Mouse (Mus musculus) kidney, embryonic 16.5 days (tissue): ENCODE results near the gene Zfp92. TPM values are rescaled to one million over a fixed set of nuclear protein-coding genes. Genes with fewer than 3 reads are reported as not detected.

Experiments used
- ATAC-seq: fragments of 200-750 bp; cut with Nextera tagmentation; 2 replicates; pipeline ENCODE4 v1.8.0; 2017; ENCODE audit warnings: moderate TSS enrichment; ENCODE audit not compliant: low FRiP score, low TSS enrichment
- H3K27ac ChIP-seq: fragments of 300-500 bp; sonication (generic); 2 replicates; pipeline ENCODE4 v1.5.1; 2014; ENCODE audit warnings: low read length
- H3K27me3 ChIP-seq: fragments of 300-500 bp; sonication (generic); 2 replicates; pipeline ENCODE4 v1.6.1; 2014; ENCODE audit warnings: low read length, control low read depth, mixed read lengths; ENCODE audit not compliant: insufficient read depth
- H3K36me3 ChIP-seq: fragments of 300-500 bp; sonication (generic); 2 replicates; pipeline ENCODE4 v1.6.1; 2014; ENCODE audit warnings: low read length, control low read depth, mixed read lengths; ENCODE audit not compliant: insufficient read depth
- H3K4me1 ChIP-seq: fragments of 300-500 bp; sonication (generic); 2 replicates; pipeline ENCODE4 v1.6.1; 2014; ENCODE audit warnings: low read length, control low read depth, mixed read lengths; ENCODE audit not compliant: insufficient read depth
- H3K4me2 ChIP-seq: fragments of 300-500 bp; sonication (generic); replicated peaks from 2 replicates; pipeline ENCODE4 v1.6.1; 2014; ENCODE audit warnings: low read depth, low read length
- H3K4me3 ChIP-seq: fragments of 300-500 bp; sonication (generic); 2 replicates; pipeline ENCODE4 v1.5.1; 2014; ENCODE audit warnings: mild to moderate bottlenecking, low read length
- H3K9ac ChIP-seq: fragments of 300-500 bp; sonication (generic); replicated peaks from 2 replicates; pipeline ENCODE4 v1.6.1; 2014; ENCODE audit warnings: low read length
- H3K9me3 ChIP-seq: fragments of 300-500 bp; sonication (generic); 2 replicates; pipeline ENCODE4 v1.6.1; 2016; ENCODE audit warnings: low read length, control low read depth
- WGBS: fragments of 180-500 bp; shearing (Covaris S2); extraction: QIAGEN DNeasy Blood & Tissue Kit; methylation state at CpG from one replicate; pipeline ENCODE4 v1.1.7; 2014; 5-methylcytosine and 5-hydroxymethylcytosine counted together
- polyA plus RNA-seq: library from polyadenylated mRNA; unstranded; fragments of >200 nt; fragmentation: Nextera tagmentation; extraction: Ambion mirVana; gene quantifications from 2 replicates; pipeline ENCODE4 v1.2.1, GENCODE M21; 2015

Zfp92 gene
- polyA plus RNA-seq, 1 experiment from 2014 or later: not detected

DNA sequence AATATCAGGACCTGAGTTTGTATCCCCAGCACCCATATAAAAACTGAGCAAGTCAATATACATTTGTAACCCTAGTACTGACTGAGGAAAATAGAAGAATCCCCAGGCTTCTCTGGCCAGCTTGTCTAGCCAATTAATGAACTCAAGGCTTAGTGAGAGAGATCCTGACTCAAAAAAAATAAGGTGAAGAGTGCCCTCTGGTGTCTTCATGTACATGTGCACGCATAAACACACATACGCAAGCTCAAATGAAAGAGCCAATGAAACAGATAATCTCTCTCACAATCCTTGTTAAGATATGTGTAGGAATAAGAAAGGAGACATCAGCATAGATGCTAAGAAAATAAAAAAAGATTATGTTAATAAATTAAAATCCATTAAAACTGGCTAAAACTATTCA lies 19.1 kb downstream of the Zfp92 start:
- no peak overlapping the region for H3K9ac ChIP-seq
- H3K4me3 ChIP-seq: no peak overlapping the region
- H3K27me3 ChIP-seq: peaks cover 6% of the 10 kb centered on the region; the same call in 1 of the 2 replicates
- H3K4me2 ChIP-seq: no peak overlapping the region
- no peaks in the 10 kb centered on the region for H3K4me1 ChIP-seq
- H3K9me3 ChIP-seq: no peaks in the 10 kb centered on the region
- H3K27ac ChIP-seq: no peak overlapping the region
- H3K36me3 ChIP-seq: no peaks in the 10 kb centered on the region
- no peak for ATAC-seq
- WGBS: 85% methylated on average over 2 of the region's 2 CpGs

DNA sequence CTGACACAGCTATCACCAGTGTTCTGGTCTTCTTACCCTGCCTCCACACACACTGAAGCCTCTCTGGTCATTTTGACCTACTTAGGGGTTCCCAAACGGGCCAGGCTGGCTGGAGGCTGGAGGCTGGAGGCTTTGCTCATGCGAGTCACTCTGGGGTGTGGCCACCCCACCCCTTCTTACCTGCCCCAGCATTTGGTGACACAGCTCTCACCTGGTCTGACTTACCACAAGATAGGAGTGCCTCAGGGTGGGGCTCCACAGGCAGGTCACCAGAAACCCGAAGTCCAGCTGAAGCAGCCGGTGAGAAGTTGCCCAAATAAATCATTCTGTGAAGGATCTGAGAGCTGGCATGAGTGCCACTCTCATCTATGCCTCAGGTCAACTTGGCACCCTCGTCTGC lies 22.0 kb downstream of the Zfp92 start:
- WGBS: 79% methylated on average over 5 of the region's 5 CpGs
- no peak overlapping the region for H3K9ac ChIP-seq
- no peak for ATAC-seq
- no peaks in the 10 kb centered on the region for H3K4me1 ChIP-seq
- H3K36me3 ChIP-seq: 0 out of 2 replicates have a peak, but pooled peaks cover 4% of the 10 kb centered on the region
- H3K4me2 ChIP-seq: no peak overlapping the region
- H3K9me3 ChIP-seq: no peaks in the 10 kb centered on the region
- no peak overlapping the region for H3K27ac ChIP-seq
- no peak overlapping the region for H3K4me3 ChIP-seq
- H3K27me3 ChIP-seq: 0 out of 2 replicates have a peak, but pooled peaks cover under 1% of the 10 kb centered on the region

DNA sequence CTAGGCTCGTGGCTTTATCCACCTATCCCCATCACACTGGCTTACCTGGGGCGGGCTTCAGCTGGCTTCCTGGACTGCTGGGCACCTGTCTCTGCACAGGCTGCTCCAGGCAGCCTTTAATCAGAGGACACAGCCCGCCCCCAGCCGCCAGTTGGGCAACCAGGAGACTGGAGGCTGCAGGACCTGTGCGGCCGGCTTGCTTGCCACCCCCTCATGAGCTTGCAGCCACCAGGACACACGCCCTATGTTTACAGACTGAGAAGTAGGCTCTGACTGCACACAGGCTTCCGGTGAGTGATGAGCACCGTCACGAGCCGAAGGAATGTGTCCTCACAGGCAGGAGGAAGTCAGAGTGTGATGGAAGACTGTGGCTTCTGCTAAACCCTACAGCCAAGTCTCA lies 24.4 kb downstream of the Zfp92 start, which contains the start of gene Trex2:
TSS of gene Trex2 (minus strand) at position 93 of the 400 bp plus-strand sequence.
- H3K4me1 ChIP-seq: no peaks in the 10 kb centered on the region
- 72% methylated on average over 11 of the region's 11 CpGs for WGBS
- 0 out of 2 replicates have a peak, but pooled peaks cover 4% of the 10 kb centered on the region for H3K36me3 ChIP-seq
- no peak within 1 kb of the TSS for H3K4me3 ChIP-seq
- H3K9me3 ChIP-seq: no peaks in the 10 kb centered on the region
- H3K9ac ChIP-seq: no peak within 1 kb of the TSS
- no peak within 1 kb of the TSS for H3K4me2 ChIP-seq
- H3K27ac ChIP-seq: no peak within 1 kb of the TSS
- 0 out of 2 replicates have a peak, but pooled peaks cover 3% of the 10 kb centered on the region for H3K27me3 ChIP-seq
- no peak for ATAC-seq

DNA sequence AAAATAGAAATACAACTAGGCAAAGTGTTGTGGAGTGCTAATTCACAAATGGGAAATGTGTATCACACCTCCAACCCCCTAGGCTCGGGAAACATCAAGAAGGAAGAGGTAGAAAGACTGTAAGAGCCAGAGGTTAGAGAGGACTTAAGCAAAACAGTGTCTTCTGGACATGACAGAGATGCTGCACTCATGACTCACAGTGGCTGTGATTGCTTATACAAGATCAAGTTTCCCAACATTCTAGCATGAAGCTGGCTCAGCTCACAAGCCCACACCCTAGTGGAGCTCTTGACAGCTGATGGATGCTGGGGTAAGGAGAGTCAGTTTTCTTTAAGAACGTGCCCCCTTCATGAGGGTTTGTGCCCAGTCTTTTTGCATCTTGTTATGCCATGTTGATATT lies 30.5 kb downstream of the Zfp92 start:
- 46% methylated on average over 2 of the region's 2 CpGs for WGBS

DNA sequence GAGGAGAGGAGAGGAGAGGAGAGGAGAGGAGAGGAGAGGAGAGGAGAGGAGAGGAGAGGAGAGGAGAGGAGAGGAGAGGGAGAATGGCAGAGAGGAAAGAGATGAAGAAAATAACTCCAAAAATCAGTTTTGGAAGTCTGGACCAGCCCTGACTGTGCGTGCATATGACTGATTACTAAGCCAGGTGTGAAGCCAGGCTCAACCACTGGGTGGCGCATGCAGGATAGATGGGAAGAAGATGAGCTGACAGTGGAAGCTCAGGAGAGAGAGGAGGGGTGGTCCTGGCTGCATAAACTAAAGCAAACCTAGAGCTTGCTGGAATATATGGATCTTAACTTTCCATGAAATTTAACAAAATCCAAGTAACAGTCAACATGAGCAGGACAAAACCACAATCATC lies 41.1 kb downstream of the Zfp92 start:
- Histone ChIP-seq H3K27ac (no peak overlapping the region), H3K4me1 (no peaks in the 10 kb centered on the region), H3K9ac (no peak overlapping the region), H3K4me3 (no peak overlapping the region), H3K4me2 (no peak overlapping the region), H3K27me3 (peaks cover 4% of the 10 kb centered on the region; the same call in 1 of the 2 replicates), H3K36me3 (0 out of 2 replicates have a peak, but pooled peaks cover 3% of the 10 kb centered on the region), H3K9me3 (no peaks in the 10 kb centered on the region)
- no peak for ATAC-seq
- 20% methylated on average over 2 of the region's 2 CpGs for WGBS

More for the DNA sequence above, 30.5 kb downstream of the Zfp92 start:
- Histone ChIP-seq H3K27me3 (0 out of 2 replicates have a peak, but pooled peaks cover 3% of the 10 kb centered on the region), H3K9ac (no peak overlapping the region), H3K9me3 (no peaks in the 10 kb centered on the region), H3K27ac (no peak overlapping the region), H3K4me3 (no peak overlapping the region), H3K36me3 (0 out of 2 replicates have a peak, but pooled peaks cover 4% of the 10 kb centered on the region), H3K4me2 (no peak overlapping the region), H3K4me1 (no peaks in the 10 kb centered on the region)
- no peak for ATAC-seq

DNA sequence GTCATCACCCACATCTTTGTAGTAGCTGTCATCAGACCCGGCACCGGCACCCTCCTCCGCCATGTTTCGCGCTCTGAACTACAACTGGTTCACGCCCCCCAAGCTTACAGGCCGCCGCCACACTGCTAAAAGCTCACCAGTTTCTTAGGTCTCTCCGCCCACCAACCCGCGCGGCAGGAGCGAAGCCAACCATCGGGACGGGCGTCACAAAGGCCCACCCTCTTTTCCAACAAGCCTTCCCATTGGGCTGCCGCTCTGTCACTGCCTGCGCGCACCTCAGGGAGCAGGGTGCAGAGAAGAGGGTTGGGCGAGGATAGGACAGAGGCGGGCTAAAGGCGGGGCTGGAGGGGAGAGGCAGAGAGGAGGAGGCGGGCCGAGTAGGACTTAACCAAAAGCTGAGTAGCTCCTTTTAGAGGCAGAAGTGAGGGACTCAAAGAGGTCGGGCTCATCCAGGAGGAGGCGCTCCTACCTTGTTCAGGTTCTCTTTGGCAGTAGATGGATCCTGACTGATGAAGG lies 48.0 kb downstream of the Zfp92 start, which contains the start of gene Haus7:
TSS of gene Haus7 (minus strand) at position 168 of the 516 bp plus-strand sequence.
- Histone ChIP-seq H3K27ac (no peak within 1 kb of the TSS; the same call in 1 of the 2 replicates), H3K4me3 (peak within 1 kb of the TSS; percentile 62), H3K4me1 (no peaks in the 10 kb centered on the region), H3K9me3 (no peaks in the 10 kb centered on the region), H3K27me3 (no peaks in the 10 kb centered on the region; the same call in 1 of the 2 replicates), H3K9ac (peak within 1 kb of the TSS; percentile 70), H3K36me3 (no peaks in the 10 kb centered on the region), H3K4me2 (peak within 1 kb of the TSS; percentile 57)
- 24% methylated on average over 26 of the region's 26 CpGs for WGBS
- ATAC-seq: peak; percentile 100

DNA sequence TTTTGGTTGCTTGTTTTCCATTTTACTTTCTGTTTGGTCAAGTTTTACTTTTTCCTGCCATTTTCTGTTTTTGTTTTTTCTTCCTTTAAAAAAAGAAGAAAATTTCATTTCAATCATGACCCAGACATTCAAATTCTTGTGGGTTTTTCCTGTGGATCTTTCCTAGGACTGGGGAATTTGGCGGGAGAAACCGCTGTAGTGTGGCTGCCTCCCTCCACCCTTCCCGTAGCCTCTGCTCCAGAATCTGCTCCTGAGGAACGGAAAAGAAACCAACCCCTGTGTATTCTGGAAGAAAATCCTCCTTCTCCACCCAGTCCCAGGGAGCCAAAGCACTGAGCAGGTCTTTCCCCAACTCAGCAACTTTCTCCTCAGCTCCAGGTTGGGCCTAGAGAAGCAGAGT lies 49.9 kb downstream of the Zfp92 start:
- 74% methylated on average over 4 of the region's 4 CpGs for WGBS
- H3K4me1 ChIP-seq: no peaks in the 10 kb centered on the region
- no peak overlapping the region for H3K9ac ChIP-seq
- ATAC-seq: no peak
- no peak overlapping the region for H3K4me2 ChIP-seq
- no peaks in the 10 kb centered on the region; the same call in 1 of the 2 replicates for H3K27me3 ChIP-seq
- no peak overlapping the region for H3K27ac ChIP-seq
- H3K9me3 ChIP-seq: no peaks in the 10 kb centered on the region
- H3K36me3 ChIP-seq: no peaks in the 10 kb centered on the region
- no peak overlapping the region for H3K4me3 ChIP-seq

DNA sequence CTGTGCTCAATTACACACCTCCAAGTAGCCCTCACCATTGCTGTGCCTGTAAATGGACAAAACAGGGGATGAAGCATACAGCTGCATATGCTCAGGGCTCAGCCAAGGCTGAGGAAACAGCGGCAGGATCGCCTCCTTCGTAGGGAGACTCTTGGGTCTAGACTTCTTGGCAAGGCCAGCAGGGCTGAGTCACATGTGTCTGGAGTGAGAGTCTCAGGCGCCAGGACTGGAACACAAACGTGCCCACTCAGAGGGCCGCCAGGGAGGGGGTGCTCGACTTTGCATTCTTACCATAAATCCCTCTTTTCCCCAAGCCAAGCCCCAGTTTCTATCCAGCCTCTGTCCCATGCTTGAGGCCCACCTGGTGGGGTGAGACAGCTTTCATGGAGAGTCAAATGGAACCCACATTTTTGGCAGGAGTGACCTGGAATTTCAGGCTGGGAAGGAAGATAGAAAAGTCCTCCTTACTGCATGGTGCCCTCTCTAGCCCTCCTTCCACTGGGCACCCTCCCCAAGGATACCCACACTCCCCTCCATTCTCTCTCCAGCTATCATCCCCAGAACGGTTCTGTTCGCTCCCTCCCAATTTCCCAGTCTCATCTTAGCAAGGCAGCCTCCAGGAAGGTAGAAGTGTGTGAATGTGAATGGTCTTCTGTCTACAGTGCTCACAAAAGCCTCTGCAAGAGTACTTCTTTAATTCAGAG lies 54.7 kb downstream of the Zfp92 start:
- H3K9ac ChIP-seq: no peak overlapping the region
- no peak; the same call in 1 of the 2 replicates for ATAC-seq
- 55% methylated on average over 9 of the region's 9 CpGs for WGBS
- H3K36me3 ChIP-seq: no peaks in the 10 kb centered on the region
- H3K4me2 ChIP-seq: no peak overlapping the region
- no peaks in the 10 kb centered on the region for H3K4me1 ChIP-seq
- H3K4me3 ChIP-seq: no peak overlapping the region
- no peaks in the 10 kb centered on the region for H3K9me3 ChIP-seq
- peaks cover 5% of the 10 kb centered on the region; the same call in 1 of the 2 replicates for H3K27me3 ChIP-seq
- H3K27ac ChIP-seq: no peak overlapping the region

DNA sequence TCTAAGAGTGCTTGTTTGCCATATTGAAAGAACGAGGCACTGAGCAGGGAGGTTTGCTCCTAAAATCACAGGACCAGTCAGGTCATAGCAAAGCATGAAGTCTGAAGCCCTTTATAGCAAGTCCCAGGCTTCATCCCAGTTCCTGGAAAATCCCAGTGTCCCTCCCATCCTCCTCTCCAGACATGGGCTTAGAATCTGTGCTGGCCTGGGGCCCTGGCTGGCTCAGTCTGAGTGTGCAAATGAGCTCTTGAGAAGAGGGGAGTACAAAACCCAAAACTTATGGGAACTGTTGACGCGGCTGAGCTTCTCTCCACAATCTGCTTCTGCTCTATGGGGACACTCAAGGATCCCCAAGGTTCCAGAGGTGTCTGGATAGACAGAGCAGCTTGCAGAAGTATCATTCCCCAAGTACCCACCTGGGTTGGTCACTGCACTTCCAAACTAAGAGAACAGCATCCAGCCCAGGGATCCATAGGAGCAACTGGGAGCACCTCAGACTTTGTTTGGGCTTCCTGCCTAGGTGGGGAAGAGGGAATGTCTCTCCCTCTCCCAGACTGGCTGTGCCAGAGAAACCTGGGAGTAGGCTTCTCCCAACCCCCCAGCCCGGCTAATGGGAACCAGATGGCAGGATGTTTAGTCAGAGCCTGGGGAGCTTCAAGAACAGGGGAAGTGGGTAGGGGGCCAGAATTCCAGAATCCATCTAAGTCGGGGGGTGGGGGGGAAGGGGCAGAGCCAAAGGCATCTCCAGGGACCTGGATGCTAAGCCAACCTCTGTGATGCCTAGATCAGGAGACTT lies 56.7 kb downstream of the Zfp92 start:
- no peaks in the 10 kb centered on the region for H3K36me3 ChIP-seq
- H3K4me3 ChIP-seq: no peak overlapping the region
- ATAC-seq: no peak
- H3K4me2 ChIP-seq: no peak overlapping the region
- WGBS: 71% methylated on average over 4 of the region's 5 CpGs
- H3K27me3 ChIP-seq: peaks cover 8% of the 10 kb centered on the region; the same call in 1 of the 2 replicates
- no peak overlapping the region for H3K9ac ChIP-seq
- H3K27ac ChIP-seq: peak overlapping the region; percentile 29; the same call in 1 of the 2 replicates
- no peaks in the 10 kb centered on the region for H3K9me3 ChIP-seq
- no peaks in the 10 kb centered on the region for H3K4me1 ChIP-seq
